Mouse (Mus musculus) cerebellum, adult 2 months (tissue): Measurements from ENCODE around the gene Gpr55.

Experiments
- CTCF ChIP-seq: fragments of 200-500 bp; IDR thresholded peaks from 2 replicates; pipeline ENCODE4 v1.5.1; 2011; ENCODE audit warnings: low read depth, mild to moderate bottlenecking, control low read depth, low read length, moderate library complexity, borderline replicate concordance; ENCODE audit not compliant: insufficient read depth
- POLR2A ChIP-seq: fragments of 200-500 bp; IDR thresholded peaks from 2 replicates; pipeline ENCODE4 v1.6.1; 2011; ENCODE audit warnings: low read length, control low read depth, borderline replicate concordance; ENCODE audit not compliant: insufficient read depth

DNA sequence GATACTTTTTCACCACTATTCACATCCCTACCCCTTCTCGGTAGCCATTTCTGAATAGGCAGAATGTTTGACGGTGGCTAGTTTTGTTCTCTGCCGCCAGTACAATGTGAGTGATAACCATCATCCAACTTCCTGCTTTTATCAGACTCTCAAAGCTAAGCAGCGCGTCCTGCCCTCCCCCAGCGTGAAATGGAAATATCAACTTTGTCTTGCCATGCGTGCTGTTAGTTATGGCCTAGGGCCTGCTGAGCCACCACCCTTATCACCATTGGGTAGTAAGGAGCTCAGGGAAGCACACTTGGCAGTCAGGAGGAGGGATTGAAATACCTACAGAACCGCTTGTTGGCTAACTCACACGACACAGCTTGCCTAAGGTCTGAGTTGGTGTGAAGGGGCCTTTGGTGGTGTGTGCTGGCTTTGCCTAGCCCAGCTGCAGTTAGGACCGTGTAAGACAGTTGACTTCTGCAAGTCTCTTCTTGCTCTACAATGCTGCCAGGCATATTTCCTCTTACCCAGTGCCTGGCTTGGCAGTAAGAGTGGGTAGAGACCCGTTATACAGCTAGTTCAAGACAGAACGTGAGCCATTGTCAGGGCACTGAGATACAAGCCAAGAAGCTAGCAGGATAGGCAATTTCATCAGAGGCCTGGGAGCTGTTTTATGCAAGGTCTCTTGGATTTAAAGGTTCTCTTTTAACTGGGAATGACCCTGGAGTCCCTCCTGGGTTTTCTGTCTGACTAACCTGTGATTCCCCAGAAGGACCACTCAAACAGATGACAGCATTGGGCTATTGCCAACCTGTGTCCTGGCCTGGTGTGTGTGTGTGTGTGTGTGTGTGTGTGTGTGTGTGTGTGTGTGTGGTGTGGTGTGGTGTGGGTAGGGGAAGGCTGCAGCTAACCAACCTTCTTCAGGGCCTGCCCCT, 63.8 kb downstream of the Gpr55 start:
- TF ChIP-seq POLR2A (no peak), CTCF (no peak)
